10 mouse cellular contexts compared by ENCODE assay signal in the genomic region with DNA sequence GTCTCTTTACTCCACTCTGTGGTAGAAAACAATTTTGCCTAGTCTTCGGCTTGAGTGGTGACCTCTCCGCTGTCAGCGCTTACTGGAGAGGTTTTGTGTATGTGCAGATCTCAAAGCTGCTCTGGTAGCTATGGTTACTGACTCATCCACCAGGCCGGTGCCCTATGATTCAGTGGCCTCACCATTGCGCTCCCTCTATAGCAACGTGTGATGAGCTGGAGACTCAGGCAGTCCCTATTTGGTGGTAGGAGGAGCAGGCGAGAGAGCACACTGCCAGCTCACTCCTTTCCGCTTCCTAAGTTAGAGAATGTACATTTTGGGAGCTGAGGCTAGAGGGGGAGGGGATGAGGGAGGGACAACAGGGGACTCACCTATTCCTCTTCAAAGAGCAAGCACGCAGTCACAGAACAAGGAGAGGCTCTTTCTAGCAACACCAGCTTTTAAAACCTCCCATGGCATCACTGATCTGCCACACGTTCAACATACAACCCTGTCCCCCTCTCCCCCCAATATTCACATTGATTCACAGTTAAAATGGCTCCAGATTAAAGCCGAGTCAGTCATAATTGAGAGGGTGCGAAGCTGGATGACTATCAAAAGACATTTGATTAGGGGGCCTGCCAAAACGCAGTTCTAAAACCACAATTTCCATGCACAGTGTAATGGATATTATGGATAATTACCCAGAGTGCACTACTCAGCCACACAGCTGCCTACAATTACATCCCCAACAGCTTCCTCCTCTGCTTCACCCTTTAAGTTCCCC. TPM values are rescaled to one million over a fixed set of nuclear protein-coding genes. Genes with fewer than 3 reads are reported as not detected.
DNase-seq lines count a peak whose midpoint lies in the region; ATAC-seq and TF ChIP-seq lines count a peak whose summit lies in the region.
"Had no signal": no experiment of that assay in that cellular context is flagged by ENCODE, and none has a peak within 500 bp of the region (broad histone marks: within the 10 kb centered on the region; RNA-seq: fewer than 3 reads in every experiment).

No protein-coding gene starts in this region.

- no peaks in the 10 kb centered on the region for H3K9me3 ChIP-seq in midbrain, postnatal 0 days (ENCODE audit: low read length)
- H3K9me3 ChIP-seq: limb, embryonic 13.5 days had no signal

- H3K4me2 ChIP-seq in midbrain, postnatal 0 days (ENCODE audit: low read depth, low read length, poor library complexity, severe bottlenecking): no peak overlapping the region
- H3K4me2 ChIP-seq: limb, embryonic 13.5 days had no signal

- peak; percentile 19 to 54 for DNase-seq in lung, postnatal 4 days
- DNase-seq in lung, adult 2 months: no peak
- peak; percentile 68 for DNase-seq in adrenal gland, adult 8-10 months
- peak; percentile 47 for DNase-seq in midbrain, postnatal 0 days (ENCODE audit: low spot score)
- DNase-seq in ovary, postnatal 10 days (ENCODE audit: low spot score): no peak
- DNase-seq in kidney, adult 18-20 months: no peak
- DNase-seq: heart, postnatal 4 days had no signal

- peak; percentile 72 for ATAC-seq in midbrain, postnatal 0 days (ENCODE audit: low FRiP score)
- ATAC-seq in erythroid progenitor cell, adult 5-6 weeks (replicated peaks; ENCODE audit: low FRiP score, poor library complexity, severe bottlenecking): no peak

- 76% methylated on average over 13 of the region's 13 CpGs for WGBS in lung, adult 2 months
- 66% methylated on average over 13 of the region's 13 CpGs for WGBS in midbrain, postnatal 0 days

- no peaks in the 10 kb centered on the region for H3K4me1 ChIP-seq in lung, adult 2 months (ENCODE audit: control insufficient read depth, insufficient read depth, low read length)
- H3K4me1 ChIP-seq in embryonic fibroblast, embryonic 13.5 days (ENCODE audit: control insufficient read depth, insufficient read depth, low read length): peaks cover 10% of the 10 kb centered on the region; the same call in 1 of the 2 replicates
- H3K4me1 ChIP-seq in midbrain, postnatal 0 days (ENCODE audit: insufficient read depth, low read length): no peaks in the 10 kb centered on the region

- peak overlapping the region; percentile 81 for H3K27ac ChIP-seq in embryonic fibroblast, embryonic 13.5 days (ENCODE audit: insufficient read depth, low read length)
- H3K27ac ChIP-seq in midbrain, postnatal 0 days (ENCODE audit: low read depth, low read length): no peak overlapping the region
- H3K27ac ChIP-seq: limb, embryonic 13.5 days had no signal

- no peak for TF ChIP-seq POLR2A in lung, adult 2 months (IDR thresholded peaks at IDR 0.05; ENCODE audit: borderline replicate concordance, extremely low read depth, low read depth, low read length)
- no peak; the same call in 1 of the 2 replicates for TF ChIP-seq POLR2A in embryonic fibroblast, embryonic 13.5 days (IDR thresholded peaks at IDR 0.05; ENCODE audit: low read depth, low read length)

- H3K36me3 ChIP-seq in midbrain, postnatal 0 days (ENCODE audit: insufficient read depth, low read length): no peaks in the 10 kb centered on the region

- no peak for TF ChIP-seq CTCF in lung, adult 2 months (IDR thresholded peaks at IDR 0.05; ENCODE audit: insufficient read depth, low read length)
- TF ChIP-seq CTCF in embryonic fibroblast, embryonic 13.5 days (IDR thresholded peaks at IDR 0.05; ENCODE audit: borderline replicate concordance, insufficient read depth, low read length): no peak
- no peak for TF ChIP-seq CTCF in midbrain, postnatal 0 days (IDR thresholded peaks at IDR 0.05)

- H3K27me3 ChIP-seq in midbrain, postnatal 0 days (ENCODE audit: insufficient read depth, low read length): no peaks in the 10 kb centered on the region
- H3K27me3 ChIP-seq: limb, embryonic 13.5 days had no signal

- no peak overlapping the region for H3K9ac ChIP-seq in midbrain, postnatal 0 days (replicated peaks; ENCODE audit: low read length, poor library complexity, severe bottlenecking)
- H3K9ac ChIP-seq: limb, embryonic 13.5 days had no signal

- H3K4me3 ChIP-seq in lung, adult 2 months (replicated peaks; ENCODE audit: extremely low read depth, low read depth, low read length): no peak overlapping the region
- H3K4me3 ChIP-seq in embryonic fibroblast, embryonic 13.5 days (ENCODE audit: insufficient read depth, low read length): no peak overlapping the region
- no peak overlapping the region for H3K4me3 ChIP-seq in midbrain, postnatal 0 days (ENCODE audit: low read depth, low read length)
- H3K4me3 ChIP-seq: limb, embryonic 13.5 days had no signal

RNA-seq across cellular contexts. Expression of a gene that starts 50.2 kb away (rescaled TPM):
- 88.0 and 92.8 TPM in 2 replicates for polyA plus RNA-seq in lung, adult 2 months (2012; rRNA removed)
- 10 to 100 TPM; 26.9 to 38.9 (median 29.8) TPM for total RNA-seq in adrenal gland, adult 8-10 months (2022)
- polyA plus RNA-seq in embryonic fibroblast, embryonic 13.5 days (2011; ENCODE audit: insufficient read length, low read depth, missing spikeins): 22.6 and 30.8 TPM in 2 replicates
- 25.9 and 38.2 TPM in 2 replicates for total RNA-seq in midbrain, postnatal 0 days (2014; rRNA removed)
- 17.9 and 20.7 TPM in 2 replicates for polyA plus RNA-seq in midbrain, postnatal 0 days (2015; fragmentation: Nextera tagmentation; extraction: Ambion mirVana)
- 1.8 and 21.4 TPM in 2 replicates for total RNA-seq in erythroid progenitor cell, adult 5-6 weeks (2015; ENCODE audit: low replicate concordance)
- total RNA-seq in erythroid progenitor cell, adult 5-6 weeks (2017; ENCODE audit: low replicate concordance): 0.39 and 0.45 TPM in 2 replicates

Comparison
In these comparisons a context has a peak if more than half of its experiments do, and no peak if none do; other contexts are left out.
1. DNase-seq: peak in lung, postnatal 4 days (2 of 2), adrenal gland, adult 8-10 months (single experiment) and midbrain, postnatal 0 days (single experiment); none in lung, adult 2 months (single experiment), ovary, postnatal 10 days (single experiment) and kidney, adult 18-20 months (single experiment).